Mouse (Mus musculus): Measurements from ENCODE around the gene Krtap31-2. TPM values are rescaled to one million over a fixed set of nuclear protein-coding genes. Genes with fewer than 3 reads are reported as not detected.

Gene Krtap31-2
- polyA plus RNA-seq, 1 experiment from 2014 or later, result not detected

Other genes with a start within 250 kb of the Krtap31-2 start
- gene Gm14190, start 245.6 kb upstream of the Krtap31-2 start, polyA plus RNA-seq (2016; fragmentation: Nextera tagmentation; extraction: Ambion mirVana), result not detected in 2 replicates
- gene Gm14180, start 202.0 kb upstream of the Krtap31-2 start, polyA plus RNA-seq (2016; fragmentation: Nextera tagmentation; extraction: Ambion mirVana), result not detected in 2 replicates
- gene Gm11595, start 163.4 kb upstream of the Krtap31-2 start, polyA plus RNA-seq (2016; fragmentation: Nextera tagmentation; extraction: Ambion mirVana), result not detected in 2 replicates
- gene Krtap4-8, start 155.6 kb upstream of the Krtap31-2 start, polyA plus RNA-seq (2016; fragmentation: Nextera tagmentation; extraction: Ambion mirVana), result not detected in 2 replicates
- not detected in 2 replicates for gene Krtap4-9, start 151.1 kb upstream of the Krtap31-2 start, polyA plus RNA-seq (2016; fragmentation: Nextera tagmentation; extraction: Ambion mirVana)
- gene Gm11596, start 142.8 kb upstream of the Krtap31-2 start, polyA plus RNA-seq (2016; fragmentation: Nextera tagmentation; extraction: Ambion mirVana), result not detected in 2 replicates
- gene Gm11569, start 137.4 kb upstream of the Krtap31-2 start, polyA plus RNA-seq (2016; fragmentation: Nextera tagmentation; extraction: Ambion mirVana), result not detected in 2 replicates
- not detected in 2 replicates for gene Gm11554, start 131.8 kb upstream of the Krtap31-2 start, polyA plus RNA-seq (2016; fragmentation: Nextera tagmentation; extraction: Ambion mirVana)
- not detected in 2 replicates for gene Krtap4-13, start 126.4 kb upstream of the Krtap31-2 start, polyA plus RNA-seq (2016; fragmentation: Nextera tagmentation; extraction: Ambion mirVana)
- not detected in 2 replicates for gene Gm11564, start 120.6 kb upstream of the Krtap31-2 start, polyA plus RNA-seq (2016; fragmentation: Nextera tagmentation; extraction: Ambion mirVana)
- not detected in 2 replicates for gene 2300003K06Rik, start 98.2 kb upstream of the Krtap31-2 start, polyA plus RNA-seq (2016; fragmentation: Nextera tagmentation; extraction: Ambion mirVana)
- not detected in 2 replicates for gene Krtap4-16, start 84.7 kb upstream of the Krtap31-2 start, polyA plus RNA-seq (2016; fragmentation: Nextera tagmentation; extraction: Ambion mirVana)
- gene Gm11568, start 78.4 kb upstream of the Krtap31-2 start, polyA plus RNA-seq (2016; fragmentation: Nextera tagmentation; extraction: Ambion mirVana), result not detected in 2 replicates
- not detected in 2 replicates for gene Gm11559, start 71.8 kb upstream of the Krtap31-2 start, polyA plus RNA-seq (2016; fragmentation: Nextera tagmentation; extraction: Ambion mirVana)
- not detected in 2 replicates for gene Krtap9-1, start 62.9 kb upstream of the Krtap31-2 start, polyA plus RNA-seq (2016; fragmentation: Nextera tagmentation; extraction: Ambion mirVana)
- gene Gm11567, start 57.1 kb upstream of the Krtap31-2 start, polyA plus RNA-seq (2016; fragmentation: Nextera tagmentation; extraction: Ambion mirVana), result not detected in 2 replicates
- not detected in 2 replicates for gene Krtap31-1, start 28.4 kb upstream of the Krtap31-2 start, polyA plus RNA-seq (2016; fragmentation: Nextera tagmentation; extraction: Ambion mirVana)
- not detected in 2 replicates for gene Gm11565, start 21.5 kb upstream of the Krtap31-2 start, polyA plus RNA-seq (2016; fragmentation: Nextera tagmentation; extraction: Ambion mirVana)
- gene Krtap9-5, start 12.2 kb downstream of the Krtap31-2 start, polyA plus RNA-seq (2016; fragmentation: Nextera tagmentation; extraction: Ambion mirVana), result not detected in 2 replicates
- not detected in 2 replicates for gene Krtap29-1, start 42.8 kb downstream of the Krtap31-2 start, polyA plus RNA-seq (2016; fragmentation: Nextera tagmentation; extraction: Ambion mirVana)
- not detected in 2 replicates for gene Krtap16-1, start 50.3 kb downstream of the Krtap31-2 start, polyA plus RNA-seq (2016; fragmentation: Nextera tagmentation; extraction: Ambion mirVana)
- not detected in 2 replicates for gene Krtap17-1, start 57.7 kb downstream of the Krtap31-2 start, polyA plus RNA-seq (2016; fragmentation: Nextera tagmentation; extraction: Ambion mirVana)
- not detected in 2 replicates for gene Krt33a, start 79.9 kb downstream of the Krtap31-2 start, polyA plus RNA-seq (2016; fragmentation: Nextera tagmentation; extraction: Ambion mirVana)
- not detected in 2 replicates for gene Krt33b, start 93.6 kb downstream of the Krtap31-2 start, polyA plus RNA-seq (2016; fragmentation: Nextera tagmentation; extraction: Ambion mirVana)
- not detected in 2 replicates for gene Krt34, start 105.3 kb downstream of the Krtap31-2 start, polyA plus RNA-seq (2016; fragmentation: Nextera tagmentation; extraction: Ambion mirVana)
- not detected in 2 replicates for gene Krt31, start 114.3 kb downstream of the Krtap31-2 start, polyA plus RNA-seq (2016; fragmentation: Nextera tagmentation; extraction: Ambion mirVana)
- not detected in 2 replicates for gene Krt32, start 151.9 kb downstream of the Krtap31-2 start, polyA plus RNA-seq (2016; fragmentation: Nextera tagmentation; extraction: Ambion mirVana)
- not detected in 2 replicates for gene Krt35, start 159.9 kb downstream of the Krtap31-2 start, polyA plus RNA-seq (2016; fragmentation: Nextera tagmentation; extraction: Ambion mirVana)
- not detected in 2 replicates for gene Krt36, start 169.3 kb downstream of the Krtap31-2 start, polyA plus RNA-seq (2016; fragmentation: Nextera tagmentation; extraction: Ambion mirVana)
- 0.43 TPM in 1 of 2 replicates, not detected in the other for gene Krt13, start 185.3 kb downstream of the Krtap31-2 start, polyA plus RNA-seq (2016; fragmentation: Nextera tagmentation; extraction: Ambion mirVana)
- gene Krt15, start 199.6 kb downstream of the Krtap31-2 start, polyA plus RNA-seq (2016; fragmentation: Nextera tagmentation; extraction: Ambion mirVana), result 0.73 and 2.9 TPM in 2 replicates
- 11.4 and 12.7 TPM in 2 replicates for gene Krt19, start 212.4 kb downstream of the Krtap31-2 start, polyA plus RNA-seq (2016; fragmentation: Nextera tagmentation; extraction: Ambion mirVana)

Measured in hindbrain, embryonic 10.5 days (tissue).